Mouse (Mus musculus) frontal cortex, adult (tissue): ENCODE data around the gene Ccer2.

Source experiments
- ATAC-seq: cut with Nextera tagmentation; 2 replicates; pipeline ENCODE4 v1.9.2; 2017; ENCODE audit warnings: mild to moderate bottlenecking, moderate library complexity, mixed read lengths; ENCODE audit not compliant: low TSS enrichment

Gene Ccer2

DNA sequence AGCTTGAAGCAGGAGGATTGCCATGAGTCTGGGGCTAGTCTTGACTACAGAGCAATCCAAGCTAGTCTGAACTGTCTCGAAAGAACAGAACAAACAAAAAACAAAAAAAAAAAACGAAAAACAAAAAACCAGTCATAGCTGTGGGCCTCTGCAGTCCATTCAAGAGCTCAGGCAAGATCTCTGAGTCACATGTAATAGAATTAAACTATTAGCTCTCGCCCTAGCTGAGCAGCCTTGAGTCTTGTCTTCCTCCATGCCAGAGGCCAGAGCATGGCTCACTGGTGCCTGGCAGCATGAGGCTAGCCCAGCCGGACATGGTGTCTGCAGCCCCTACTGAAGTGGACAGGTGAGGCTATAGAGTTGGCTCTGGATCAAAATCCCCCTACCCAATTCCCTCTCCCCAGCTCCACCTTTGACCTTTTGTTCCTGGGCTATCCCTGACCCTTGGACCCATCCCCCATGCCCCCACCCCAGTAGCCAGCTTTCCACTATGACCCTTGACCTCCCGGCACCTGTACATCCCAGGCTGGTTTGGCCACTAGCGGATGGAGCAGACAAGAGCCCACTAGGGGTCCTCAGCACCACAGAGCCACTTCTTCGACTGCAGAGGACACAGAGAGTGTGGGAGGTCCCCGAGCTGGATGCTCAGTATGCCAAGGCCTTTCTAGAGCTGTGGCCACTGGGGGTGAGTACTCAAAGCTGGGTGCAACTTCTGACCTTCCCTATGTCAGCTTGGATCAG is 34.3 kb downstream of the Ccer2 start:
- no peak for ATAC-seq

DNA sequence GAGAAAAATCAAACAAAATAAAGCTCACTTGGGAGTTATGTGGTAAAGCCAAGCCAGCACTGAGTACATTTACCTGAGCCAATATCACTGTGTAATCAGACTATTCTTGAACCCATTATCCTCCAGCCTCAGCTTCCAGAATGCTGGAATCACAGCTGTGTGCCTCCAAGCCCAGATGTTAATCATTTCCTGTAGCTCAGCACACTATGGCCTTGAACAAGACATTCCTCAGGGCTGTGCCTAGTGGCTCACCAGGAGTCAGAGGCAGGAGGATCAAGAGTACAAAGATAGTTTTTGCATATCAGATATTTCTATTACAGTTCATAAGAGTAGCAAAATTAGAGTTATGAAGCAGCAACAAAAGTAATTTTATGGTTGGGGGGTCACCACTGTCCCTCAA is 35.7 kb downstream of the Ccer2 start:
- no peak for ATAC-seq

DNA sequence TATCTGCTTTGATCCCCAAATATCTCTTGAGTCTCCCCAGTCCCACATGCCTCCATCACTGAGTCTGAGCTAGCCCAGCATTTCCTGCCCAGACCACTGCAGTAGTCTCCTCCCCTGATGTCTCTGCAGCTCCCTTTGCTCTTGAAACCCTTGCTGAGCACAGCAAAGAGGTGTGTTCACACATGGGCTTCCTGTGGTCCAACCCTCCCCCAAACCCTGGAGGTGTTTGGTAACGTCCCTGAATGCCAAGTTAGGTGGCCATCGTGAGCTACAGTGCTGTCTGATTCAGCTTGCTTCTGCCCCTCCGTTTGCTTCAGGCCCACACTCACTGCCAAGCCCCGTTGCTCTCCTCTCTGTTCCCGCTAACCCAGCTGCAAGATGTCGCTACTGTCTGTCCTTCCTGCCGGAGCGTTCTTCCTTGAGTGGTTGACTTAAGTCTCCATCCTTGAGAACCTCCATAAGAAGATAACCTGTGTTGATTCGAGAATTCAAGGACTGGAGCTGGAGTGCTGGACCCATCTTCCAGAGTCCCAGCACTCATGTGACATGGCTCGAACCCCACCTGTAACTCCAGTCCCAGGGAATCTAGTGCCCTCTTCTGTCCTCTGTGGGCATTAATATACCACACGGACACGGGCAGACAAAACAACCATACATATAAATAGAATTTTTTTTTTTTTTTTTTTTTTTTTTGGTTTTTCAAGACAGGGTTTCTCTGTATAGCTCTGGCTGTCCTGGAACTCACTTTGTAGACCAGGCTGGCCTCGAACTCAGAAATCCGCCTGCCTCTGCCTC is 36.6 kb downstream of the Ccer2 start:
- ATAC-seq = no peak

DNA sequence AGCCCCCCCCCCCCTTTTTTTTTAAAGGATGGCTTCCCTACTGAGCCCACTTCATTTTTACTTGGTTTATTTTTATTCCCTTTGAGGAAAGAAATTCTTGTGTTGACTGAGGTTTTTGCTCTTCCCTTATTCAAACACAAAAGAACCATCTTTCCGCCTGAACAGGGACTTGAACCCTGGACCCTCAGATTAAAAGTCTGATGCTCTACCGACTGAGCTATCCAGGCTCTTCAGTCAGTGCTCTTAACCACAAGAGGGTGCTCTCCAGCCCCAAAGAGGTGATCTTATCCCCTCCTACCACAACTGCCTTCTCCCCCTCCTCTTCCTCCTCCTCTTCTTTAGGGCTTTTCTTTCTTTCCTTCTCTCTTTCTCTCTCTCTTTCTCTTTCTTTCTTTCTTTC is 37.9 kb downstream of the Ccer2 start:
- ATAC-seq = no peak

DNA sequence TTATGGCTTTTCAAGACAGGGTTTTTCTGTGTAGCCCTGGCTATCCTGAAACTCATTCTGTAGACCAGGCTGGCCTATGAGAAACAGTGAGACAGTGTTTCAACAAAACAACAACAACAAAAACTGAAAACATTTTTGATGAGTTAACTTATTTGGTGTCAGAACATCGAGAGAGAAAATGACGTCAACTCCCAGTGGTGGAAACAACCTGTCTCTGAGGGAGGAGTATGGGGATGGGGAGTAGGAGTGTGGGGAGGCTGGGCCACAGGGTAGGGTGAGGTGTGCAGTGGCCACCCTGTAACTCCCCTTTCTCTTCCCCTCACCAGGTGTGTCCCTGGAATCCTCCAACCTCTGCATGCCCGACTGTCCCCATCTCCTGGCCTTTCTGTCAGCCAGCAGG is 38.5 kb downstream of the Ccer2 start:
- ATAC-seq = no peak

DNA sequence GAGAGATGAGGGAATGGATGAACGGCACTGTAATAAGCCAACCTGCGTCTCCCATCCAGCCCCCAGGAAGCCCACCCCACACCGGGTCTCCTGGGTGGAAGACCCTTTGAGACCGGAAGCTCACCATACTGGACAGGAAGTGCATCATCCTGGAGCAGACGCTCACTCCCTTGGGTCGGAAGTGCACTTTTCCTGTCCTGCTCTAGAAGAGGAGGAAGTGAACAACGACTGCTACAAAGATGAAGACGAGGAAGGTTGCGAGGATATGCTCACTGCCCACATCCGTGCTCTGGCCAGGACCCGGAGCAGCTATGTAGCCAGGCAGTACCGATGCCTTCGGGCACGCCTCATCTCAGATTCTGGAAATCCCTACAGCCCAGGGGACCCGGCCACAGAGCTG is 39.9 kb downstream of the Ccer2 start:
- no peak for ATAC-seq

DNA sequence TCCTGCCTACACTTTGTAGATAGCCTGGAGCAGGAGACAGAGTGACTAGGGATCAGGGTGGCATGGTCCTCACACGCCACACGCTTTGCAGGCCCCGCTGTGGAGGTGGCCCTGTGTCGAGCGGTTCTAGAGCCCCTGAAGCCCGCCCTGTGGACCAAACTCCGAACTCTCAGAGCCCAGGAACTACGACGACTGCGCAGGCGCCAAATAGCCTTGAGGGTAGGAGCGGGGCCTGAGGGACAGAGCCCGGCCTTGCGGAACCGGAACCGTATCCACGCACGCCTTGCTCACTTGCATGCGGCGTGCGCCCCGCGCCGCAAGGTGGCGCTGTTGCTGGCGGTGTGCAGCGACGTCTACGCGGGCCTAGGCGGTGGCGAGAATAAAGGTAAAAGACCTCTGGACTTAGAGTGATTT is 40.6 kb downstream of the Ccer2 start:
- peak; percentile 81 for ATAC-seq

DNA sequence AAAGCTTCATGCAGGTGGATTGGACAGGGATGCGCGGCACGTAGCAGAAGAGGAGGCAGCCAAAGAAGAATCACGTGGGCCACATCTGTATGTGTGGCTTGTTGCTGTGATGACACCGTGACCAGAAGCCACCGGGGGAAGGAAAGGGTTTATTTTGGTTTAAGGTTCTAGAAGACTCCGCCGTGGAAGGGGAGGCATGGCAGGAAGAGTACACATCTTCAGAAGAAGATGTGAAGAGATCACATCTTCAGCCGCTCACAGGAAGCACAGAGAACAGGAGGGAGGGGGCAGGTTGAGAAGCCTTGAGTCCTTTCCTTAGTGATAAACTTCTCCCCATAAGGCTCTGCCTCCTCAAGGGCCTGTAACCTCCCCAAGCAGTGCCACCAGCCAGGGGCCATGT is 44.0 kb downstream of the Ccer2 start:
- ATAC-seq = no peak

DNA sequence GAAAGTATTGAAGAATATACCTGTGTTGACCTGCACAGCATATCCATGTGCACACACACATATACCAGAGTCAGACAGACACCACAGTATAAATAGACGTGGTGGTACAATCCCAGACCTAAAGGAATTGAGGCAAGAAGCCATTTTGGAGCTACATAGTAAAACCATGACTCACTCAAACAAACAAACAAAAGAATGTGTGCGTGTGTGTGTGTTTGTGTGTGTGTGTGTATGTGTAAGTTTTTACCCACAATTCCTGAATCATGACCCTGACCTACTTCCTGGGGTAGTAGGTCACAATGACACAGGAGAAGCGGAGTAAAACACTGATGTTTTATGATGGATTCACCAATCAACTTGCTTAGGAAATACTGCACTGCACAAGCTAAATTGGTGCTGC is 45.5 kb downstream of the Ccer2 start:
- no peak for ATAC-seq

DNA sequence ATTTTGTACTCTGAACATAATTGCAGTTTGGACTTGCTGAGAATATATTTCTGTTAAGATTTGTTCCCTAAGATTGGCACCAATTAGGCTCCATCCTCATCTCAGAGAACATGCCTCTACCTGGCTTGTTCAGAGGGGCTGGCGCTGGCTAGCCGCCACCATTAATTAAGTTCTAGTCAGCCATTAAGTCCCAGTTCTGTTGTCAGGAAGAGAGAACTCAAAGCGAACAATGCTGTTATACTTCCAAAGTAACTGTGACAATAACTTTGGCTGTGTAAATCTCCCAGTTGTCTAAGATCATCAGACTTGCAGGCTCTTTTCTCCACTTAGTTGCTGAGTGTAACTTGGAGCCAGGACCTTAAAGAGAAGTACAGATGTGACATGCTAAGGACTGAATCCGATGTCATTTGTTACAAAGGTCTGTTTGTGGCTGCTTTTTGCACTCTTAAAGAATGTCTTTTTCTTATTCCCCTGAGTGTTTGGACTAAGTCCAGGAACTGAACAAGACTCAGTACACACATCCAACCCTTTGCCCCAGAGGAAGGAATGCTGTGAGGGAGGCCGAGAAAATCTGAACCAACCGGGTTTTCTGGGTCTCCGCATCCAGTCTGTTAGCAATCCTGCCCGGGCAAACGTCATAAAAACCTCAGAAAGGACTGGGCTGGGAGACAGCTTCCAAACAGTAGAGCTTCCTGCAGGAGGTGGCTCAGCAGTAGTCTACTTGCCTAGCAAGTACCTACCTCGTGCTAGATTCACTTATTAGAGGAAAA is 46.1 kb downstream of the Ccer2 start:
- ATAC-seq = no peak

DNA sequence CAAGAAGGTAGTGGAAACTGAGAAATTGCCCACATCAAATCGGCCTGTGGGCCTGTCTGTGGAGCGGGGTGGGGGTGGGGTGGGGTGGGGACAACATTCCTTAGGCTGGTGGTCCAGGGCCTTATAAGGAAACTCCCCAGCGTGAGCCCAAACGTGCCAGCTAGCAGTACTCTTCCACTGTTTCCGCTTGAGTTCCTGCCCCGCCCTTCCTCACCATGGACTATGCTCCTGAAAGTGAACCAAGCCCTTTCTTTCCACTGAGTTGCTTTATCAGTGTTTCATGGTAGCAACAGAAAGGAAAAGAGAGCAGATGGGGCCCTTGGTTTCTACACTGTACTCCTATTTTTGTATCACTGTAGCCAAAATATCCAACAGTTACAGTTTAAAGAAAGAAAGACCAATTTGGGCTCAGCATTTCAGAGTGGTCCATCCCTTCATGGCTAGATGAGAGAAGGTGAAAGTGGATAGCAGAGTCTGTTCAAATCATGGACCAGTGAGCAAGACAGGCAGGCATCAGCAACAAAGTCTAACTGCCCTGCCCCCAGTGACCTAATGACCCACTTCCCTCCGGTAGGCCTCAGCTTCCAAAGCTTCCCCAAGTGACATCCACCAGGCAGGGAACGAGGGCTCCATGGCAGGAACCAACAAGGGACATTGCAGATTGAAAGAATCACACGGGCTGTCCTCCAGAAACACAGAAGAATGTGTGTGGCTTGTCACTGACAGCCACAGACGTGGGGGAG is 47.0 kb downstream of the Ccer2 start:
- ATAC-seq = peak; percentile 29; the same call in 1 of the 2 replicates

DNA sequence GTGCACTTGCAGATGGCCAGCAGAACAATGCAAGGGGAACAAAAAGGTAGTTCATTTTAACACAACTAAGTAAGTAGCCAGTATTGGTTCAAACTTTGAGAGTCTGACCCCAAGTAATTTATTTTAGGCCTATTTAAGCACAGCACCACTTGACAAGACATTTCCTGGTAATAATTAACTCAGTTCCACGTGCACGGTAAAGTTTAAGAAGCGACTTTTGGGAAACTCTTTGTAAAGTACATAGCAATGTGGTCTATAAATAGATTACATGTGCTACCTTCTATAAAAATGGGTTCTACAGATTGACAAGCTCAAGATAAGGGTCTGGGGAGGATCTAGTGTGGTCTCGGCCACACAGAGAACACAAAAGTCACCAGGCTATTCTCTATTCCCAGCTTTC is 47.8 kb downstream of the Ccer2 start:
- ATAC-seq = no peak

DNA sequence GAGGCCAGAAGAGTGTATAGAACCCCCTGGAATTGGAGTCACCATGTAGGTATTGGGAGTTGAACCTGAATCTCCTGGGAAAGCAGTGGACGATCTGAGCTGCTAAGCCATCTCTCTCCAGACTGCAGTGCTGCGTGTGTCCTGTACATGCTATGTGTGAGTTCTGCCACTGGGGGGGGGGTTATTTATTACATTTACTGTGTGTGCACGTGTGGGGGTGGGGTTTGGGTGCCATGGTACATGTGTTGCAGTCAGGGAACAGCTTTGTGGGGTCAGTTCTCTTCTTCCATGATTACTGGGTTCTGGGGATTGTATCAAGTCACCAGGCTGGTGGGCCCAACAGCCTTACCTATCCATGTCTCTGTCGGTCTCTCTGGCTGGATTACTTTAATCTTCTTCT is 50.9 kb downstream of the Ccer2 start:
- ATAC-seq = no peak

DNA sequence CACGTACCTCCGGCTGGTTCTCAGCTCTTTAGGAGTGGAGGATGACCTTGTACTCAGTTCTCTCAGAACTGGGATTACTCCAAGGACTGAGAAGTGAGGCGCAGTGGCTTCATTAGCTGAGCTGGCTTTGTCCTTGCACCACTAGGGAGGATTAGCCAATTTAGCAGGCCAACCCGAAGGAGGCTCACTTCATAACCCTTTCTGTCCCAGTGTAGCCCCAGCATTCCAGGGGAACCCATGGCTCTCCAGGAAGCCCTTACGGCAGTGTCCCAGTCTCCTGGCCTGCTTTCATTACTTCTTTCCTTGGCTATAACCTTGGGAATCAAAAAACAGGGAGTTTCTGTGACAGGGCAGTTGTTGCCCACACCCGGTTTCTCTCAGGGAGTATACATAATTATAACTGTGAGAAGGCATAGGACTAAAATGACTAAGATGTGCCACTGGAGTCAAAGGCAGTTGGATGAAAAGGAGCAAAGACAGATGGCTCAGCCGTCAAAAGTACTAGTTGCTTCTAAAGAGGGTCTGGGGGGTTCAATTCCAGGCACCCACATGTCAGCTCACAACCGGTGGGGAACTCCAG is 51.8 kb downstream of the Ccer2 start:
- ATAC-seq = no peak

DNA sequence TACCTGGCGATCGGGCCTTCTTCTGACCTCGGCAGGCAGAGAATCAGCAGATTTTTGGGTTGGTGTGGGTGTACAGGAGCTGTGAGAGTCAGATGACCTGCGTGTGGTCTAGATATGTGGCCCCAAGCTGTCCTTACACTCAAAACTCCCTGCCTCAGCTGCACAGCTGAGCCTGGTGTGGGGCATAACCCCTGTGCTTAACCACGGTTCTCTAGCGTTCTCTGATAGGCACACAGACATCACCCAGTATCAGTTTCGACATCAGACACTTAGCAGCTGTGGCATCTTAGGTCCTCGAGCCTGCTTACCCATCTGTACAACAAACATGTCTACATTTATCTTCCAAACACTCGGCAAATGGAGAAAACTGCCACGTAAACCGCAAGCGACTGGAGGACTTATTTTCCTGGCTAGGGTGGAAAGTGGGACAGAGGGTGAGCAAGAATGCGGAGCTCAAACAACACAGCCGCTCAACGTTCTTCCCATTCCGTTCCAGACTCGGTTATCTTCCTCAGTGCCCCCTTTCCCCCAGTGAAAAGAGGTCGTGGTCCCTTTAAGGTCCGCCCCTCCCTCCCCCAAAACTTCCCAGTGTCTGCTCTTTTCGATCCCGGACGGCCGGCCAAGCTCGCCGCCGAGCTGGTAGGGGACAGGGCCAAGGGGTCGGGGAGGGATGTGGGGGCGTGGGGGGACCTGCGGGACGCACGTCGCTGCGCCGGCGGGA is 52.4 kb downstream of the Ccer2 start, which contains the start of gene Hnrnpl:
Hnrnpl (plus strand) TSS at position 321 of the 721 bp plus-strand sequence.
- no peak for ATAC-seq
